Mouse (Mus musculus) olfactory bulb, adult 2 months (tissue): Measurements from ENCODE around the gene Adgre5.

Experiments used
- CTCF ChIP-seq: fragments of 200-500 bp; IDR thresholded peaks from 2 replicates; pipeline ENCODE4 v1.5.1; 2012; ENCODE audit warnings: low read depth, mild to moderate bottlenecking, low read length, moderate library complexity; ENCODE audit not compliant: insufficient read depth
- POLR2A ChIP-seq: fragments of 200-500 bp; IDR thresholded peaks from 2 replicates; pipeline ENCODE4 v1.6.1; 2012; ENCODE audit warnings: mild to moderate bottlenecking, low read depth, low read length, moderate library complexity; ENCODE audit not compliant: insufficient read depth

DNA sequence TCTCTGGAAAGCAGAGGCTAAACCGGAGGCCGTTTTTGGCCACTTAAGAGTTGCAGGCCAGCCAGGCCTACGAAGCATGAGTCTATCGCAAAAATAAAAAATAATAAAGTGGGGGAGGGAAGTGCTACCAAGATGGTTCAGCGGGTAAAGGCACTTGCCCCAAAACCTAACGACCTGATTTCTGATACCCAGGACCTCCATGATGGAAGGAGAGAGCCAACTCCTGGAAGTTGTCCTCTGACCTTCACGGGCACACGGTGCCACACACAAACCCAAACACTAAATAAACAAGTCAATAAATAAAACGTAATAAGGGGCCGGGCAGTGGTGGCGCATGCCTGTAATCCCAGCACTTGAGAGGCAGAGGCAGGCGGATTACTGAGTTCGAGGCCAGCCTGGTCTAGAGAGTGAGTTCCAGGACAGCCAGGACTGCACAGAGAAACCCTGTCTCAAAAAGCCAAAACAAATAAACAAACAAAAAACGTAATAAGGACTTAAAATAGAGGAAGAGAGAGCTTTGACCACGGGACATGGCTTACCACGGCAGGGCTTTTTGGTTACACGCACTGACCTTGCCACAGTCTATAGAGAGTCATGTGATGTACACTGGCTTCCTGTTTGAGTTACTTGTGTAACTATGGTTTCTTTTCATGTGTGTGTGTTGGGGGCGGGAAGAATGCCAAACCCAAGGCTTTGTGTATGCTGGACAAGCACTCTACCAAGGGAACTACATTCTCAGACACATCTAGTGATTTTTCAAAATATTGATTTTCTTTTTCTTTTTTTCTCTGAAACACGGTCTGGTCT is 926 bp upstream of the Adgre5 start:
- TF ChIP-seq CTCF: no peak
- TF ChIP-seq POLR2A: no peak
